Mouse (Mus musculus) common myeloid progenitor, adult 5-6 weeks (primary cell): Measurements from ENCODE around the gene Sh3glb1. TPM values are rescaled to one million over a fixed set of nuclear protein-coding genes. Genes with fewer than 3 reads are reported as not detected.

Experiments
- ATAC-seq: replicated peaks from 2 replicates; pipeline ENCODE4 v1.8.0; 2016; ENCODE audit warnings: low read depth, mild to moderate bottlenecking, moderate TSS enrichment, inconsistent platforms; ENCODE audit not compliant: poor library complexity, severe bottlenecking
- total RNA-seq: library from RNA; stranded (forward); fragments of 200-1000, 187-1606 nt; gene quantifications from 2 replicates; pipeline ENCODE4 v1.2.3, GENCODE M21; 2017

Sh3glb1 gene
- total RNA-seq, 1 experiment from 2014 or later: 51.9 TPM

- ATAC-seq: no peak
Observed at GRCm38 (mm10) chr3:144676249-144676648, 43.9 kb downstream of the Sh3glb1 start.

GRCm38 (mm10) chr3:144672016-144672415, 48.1 kb downstream of the Sh3glb1 start:
- no peak for ATAC-seq

- ATAC-seq: peak; percentile 80
Observed at GRCm38 (mm10) chr3:144669944-144670874, 49.9 kb downstream of the Sh3glb1 start.

- peak; percentile 64 for ATAC-seq
Observed at GRCm38 (mm10) chr3:144669457-144669864, 50.7 kb downstream of the Sh3glb1 start.

- no peak for ATAC-seq
Observed at GRCm38 (mm10) chr3:144668949-144669348, 51.2 kb downstream of the Sh3glb1 start.

- ATAC-seq: no peak
Observed at GRCm38 (mm10) chr3:144668039-144668438, 52.1 kb downstream of the Sh3glb1 start.

- no peak for ATAC-seq
Observed at GRCm38 (mm10) chr3:144664363-144665299, 55.5 kb downstream of the Sh3glb1 start.

- peak; percentile 3; the same call in 1 of the 2 replicates for ATAC-seq
Observed at GRCm38 (mm10) chr3:144663415-144664093, 56.6 kb downstream of the Sh3glb1 start.

- ATAC-seq: no peak
Observed at GRCm38 (mm10) chr3:144662215-144662852, 57.8 kb downstream of the Sh3glb1 start.

GRCm38 (mm10) chr3:144661439-144661838, 58.7 kb downstream of the Sh3glb1 start:
- ATAC-seq: no peak

GRCm38 (mm10) chr3:144644202-144644601, 75.9 kb downstream of the Sh3glb1 start:
- ATAC-seq: no peak

GRCm38 (mm10) chr3:144643301-144643871, 76.7 kb downstream of the Sh3glb1 start:
- ATAC-seq: peak; percentile 74

- ATAC-seq: no peak
Observed at GRCm38 (mm10) chr3:144642141-144642540, 78.0 kb downstream of the Sh3glb1 start.

- ATAC-seq: no peak
Observed at GRCm38 (mm10) chr3:144640033-144640432, 80.1 kb downstream of the Sh3glb1 start.

- ATAC-seq: no peak
Observed at GRCm38 (mm10) chr3:144639387-144639786, 80.7 kb downstream of the Sh3glb1 start.

- ATAC-seq: no peak
Observed at GRCm38 (mm10) chr3:144638110-144638509, 82.0 kb downstream of the Sh3glb1 start.

GRCm38 (mm10) chr3:144635236-144635635, 84.9 kb downstream of the Sh3glb1 start:
- no peak for ATAC-seq
